Mouse (Mus musculus) heart, embryonic 14.5 days (tissue): Measurements from ENCODE around the gene Abi3. TPM values are rescaled to one million over a fixed set of nuclear protein-coding genes. Genes with fewer than 3 reads are reported as not detected.

Experiments used
- ATAC-seq: fragments of 200-750 bp; cut with Nextera tagmentation; 2 replicates; pipeline ENCODE4 v1.8.0; 2017; ENCODE audit warnings: low read depth, moderate TSS enrichment; ENCODE audit not compliant: insufficient number of reproducible peaks, insufficient read depth, low FRiP score
- H3K27ac ChIP-seq, 2 experiments: fragments of 200-500 bp in 1 of 2; fragments of 300-500 bp in 1 of 2; sonication (generic) in 1 of 2; replicated peaks in 1 of 2; 2 replicates each; pipeline ENCODE4 v1.5.1; 2012 to 2014; ENCODE audit warnings: low read depth in 2 of 2, low read length in 2 of 2, control low read depth in 1 of 2, mild to moderate bottlenecking in 1 of 2, mixed read lengths in 1 of 2; ENCODE audit not compliant: control insufficient read depth in 1 of 2, insufficient read depth in 1 of 2
- H3K27me3 ChIP-seq: fragments of 300-500 bp; sonication (generic); 2 replicates; pipeline ENCODE4 v1.6.1; 2014; ENCODE audit warnings: mild to moderate bottlenecking, low read length, control low read depth; ENCODE audit not compliant: control insufficient read depth, insufficient read depth
- H3K36me3 ChIP-seq: fragments of 300-500 bp; sonication (generic); 2 replicates; pipeline ENCODE4 v1.6.1; 2014; ENCODE audit warnings: mild to moderate bottlenecking, control low read depth, low read length, mixed read lengths; ENCODE audit not compliant: control insufficient read depth, insufficient read depth
- H3K4me1 ChIP-seq, 2 experiments: fragments of 200-500 bp in 1 of 2; fragments of 300-500 bp in 1 of 2; sonication (generic) in 1 of 2; 2 replicates each; pipeline ENCODE4 v1.6.1; 2012 to 2014; ENCODE audit warnings: low read length in 2 of 2, control low read depth in 1 of 2, mixed read lengths in 1 of 2; ENCODE audit not compliant: control insufficient read depth in 2 of 2, insufficient read depth in 2 of 2
- H3K4me2 ChIP-seq: fragments of 300-500 bp; sonication (generic); 2 replicates; pipeline ENCODE4 v1.6.1; 2014; ENCODE audit warnings: mild to moderate bottlenecking, low read length
- H3K4me3 ChIP-seq, 2 experiments: fragments of 200-500 bp in 1 of 2; fragments of 300-500 bp in 1 of 2; sonication (generic) in 1 of 2; 2 replicates each; pipeline ENCODE4 v1.5.1; 2012 to 2014; ENCODE audit warnings: low read length in 2 of 2, mild to moderate bottlenecking in 2 of 2, control low read depth in 1 of 2, low read depth in 1 of 2, moderate library complexity in 1 of 2; ENCODE audit not compliant: control insufficient read depth in 1 of 2, insufficient read depth in 1 of 2
- H3K9ac ChIP-seq: fragments of 300-500 bp; sonication (generic); 2 replicates; pipeline ENCODE4 v1.6.1; 2014; ENCODE audit warnings: mild to moderate bottlenecking, low read length
- H3K9me3 ChIP-seq: fragments of 300-500 bp; sonication (generic); 2 replicates; pipeline ENCODE4 v1.6.1; 2016; ENCODE audit warnings: low read length, control low read depth; ENCODE audit not compliant: control insufficient read depth
- whole genome bisulfite sequencing: fragments of 180-500 bp; shearing (Covaris S2); extraction: QIAGEN DNeasy Blood & Tissue Kit; methylation state at CpG from one replicate; pipeline ENCODE4 v1.1.7; 2014; 5-methylcytosine and 5-hydroxymethylcytosine counted together
- polyA plus RNA-seq: library from polyadenylated mRNA; unstranded; fragments of >200 nt; fragmentation: Nextera tagmentation; extraction: Ambion mirVana; gene quantifications from 2 replicates; pipeline ENCODE4 v1.2.1, GENCODE M21; 2014

The Abi3 gene
- polyA plus RNA-seq, 1 experiment from 2014 or later: 9.0 TPM

DNA sequence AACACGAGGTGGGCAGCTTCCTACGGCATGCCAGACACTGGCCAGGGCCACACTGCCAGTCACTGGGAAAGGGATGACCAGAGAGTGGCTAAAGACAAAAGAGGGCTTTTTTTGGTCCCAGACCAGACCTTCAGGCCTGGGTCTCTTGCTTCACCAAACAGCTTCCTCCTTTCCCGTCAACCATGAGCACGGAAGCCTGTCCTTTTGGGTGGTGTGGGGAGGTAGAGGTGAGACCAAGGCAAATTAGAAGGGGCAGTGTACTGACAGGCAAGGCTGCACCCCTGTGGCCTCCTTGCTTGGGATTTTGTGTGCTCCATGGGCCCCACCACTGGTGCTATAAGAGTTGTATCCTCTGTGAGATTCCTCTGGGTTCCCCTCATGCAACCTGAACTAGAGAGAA, 3.7 kb downstream of the Abi3 start:
- H3K4me3 ChIP-seq: no peak overlapping the region
- peak overlapping the region; percentile 52 for H3K4me2 ChIP-seq
- ATAC-seq: no peak
- peaks cover 41 to 53% of the 10 kb centered on the region in 2 experiments for H3K4me1 ChIP-seq
- H3K9ac ChIP-seq: peak overlapping the region; percentile 8; the same call in 1 of the 2 replicates
- no peaks in the 10 kb centered on the region for H3K9me3 ChIP-seq
- 82% methylated on average over 4 of the region's 4 CpGs for WGBS
- peaks cover 6% of the 10 kb centered on the region; the same call in 1 of the 2 replicates for H3K27me3 ChIP-seq
- H3K27ac ChIP-seq: no peak overlapping the region
- no peaks in the 10 kb centered on the region for H3K36me3 ChIP-seq

DNA sequence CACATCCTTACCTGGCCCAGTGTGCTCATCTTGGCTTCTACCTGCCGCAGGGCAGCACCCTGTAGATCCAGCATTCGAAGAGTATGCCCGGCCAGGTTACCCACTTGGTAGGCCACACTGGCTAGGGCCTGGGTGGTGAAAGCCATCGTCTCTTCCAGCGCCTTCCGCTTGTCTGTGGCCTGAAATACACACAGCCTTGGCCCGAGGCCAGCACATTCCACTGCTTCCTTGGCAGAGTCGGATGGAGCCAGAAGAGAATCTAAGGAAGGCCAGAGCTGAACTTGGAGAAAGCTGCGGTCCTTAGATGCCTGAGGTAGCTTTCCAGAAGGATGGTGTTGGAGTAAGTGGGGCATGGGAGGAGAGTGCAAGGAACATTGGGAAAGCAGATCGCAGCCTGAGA, 5.2 kb downstream of the Abi3 start, which contains the start of gene Gngt2:
Gene Gngt2, plus strand, starts transcription at position 158 of the 400 bp plus-strand sequence.
- no peak within 1 kb of the TSS for H3K4me3 ChIP-seq
- no peak within 1 kb of the TSS for H3K9ac ChIP-seq
- no peak for ATAC-seq
- H3K27ac ChIP-seq: peak within 1 kb of the TSS; percentile 18 to 63
- H3K36me3 ChIP-seq: peaks cover 6% of the 10 kb centered on the region; the same call in 1 of the 2 replicates
- peaks cover 20% of the 10 kb centered on the region for H3K27me3 ChIP-seq
- WGBS: 18% methylated on average over 10 of the region's 10 CpGs
- H3K4me1 ChIP-seq: peaks cover 37 to 51% of the 10 kb centered on the region in 2 experiments
- H3K9me3 ChIP-seq: no peaks in the 10 kb centered on the region
- peak within 1 kb of the TSS; percentile 31 for H3K4me2 ChIP-seq

DNA sequence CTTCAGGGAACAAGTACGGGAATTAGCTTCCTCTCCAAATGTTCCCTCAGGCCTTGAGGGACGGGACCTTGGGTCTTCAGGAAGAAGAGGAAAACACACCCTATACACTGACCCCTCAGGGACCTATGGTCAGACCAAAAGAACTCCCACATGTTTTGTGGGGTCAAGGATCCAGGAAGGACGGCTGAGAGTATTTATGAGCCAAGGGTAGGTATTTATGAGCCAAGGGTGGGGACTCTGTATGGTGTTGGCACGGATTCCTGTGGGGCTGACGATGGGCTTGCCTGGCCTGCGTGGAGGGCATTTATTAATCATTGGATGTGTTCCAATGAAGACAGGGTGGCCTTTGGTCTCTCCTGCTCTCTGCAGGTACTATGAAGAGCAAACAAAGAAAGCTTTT, 5.8 kb downstream of the Abi3 start:
- 51% methylated on average over 6 of the region's 6 CpGs for WGBS
- peak overlapping the region in 1 of 2 experiments; percentile 63; a peak in 1 of 4 replicates for H3K27ac ChIP-seq
- peaks cover 6% of the 10 kb centered on the region; the same call in 1 of the 2 replicates for H3K36me3 ChIP-seq
- no peak overlapping the region for H3K4me3 ChIP-seq
- H3K27me3 ChIP-seq: peaks cover 26% of the 10 kb centered on the region
- no peaks in the 10 kb centered on the region for H3K9me3 ChIP-seq
- no peak overlapping the region for H3K9ac ChIP-seq
- H3K4me2 ChIP-seq: peak overlapping the region; percentile 31; the same call in 1 of the 2 replicates
- ATAC-seq: no peak
- H3K4me1 ChIP-seq: peaks cover 37 to 50% of the 10 kb centered on the region in 2 experiments

DNA sequence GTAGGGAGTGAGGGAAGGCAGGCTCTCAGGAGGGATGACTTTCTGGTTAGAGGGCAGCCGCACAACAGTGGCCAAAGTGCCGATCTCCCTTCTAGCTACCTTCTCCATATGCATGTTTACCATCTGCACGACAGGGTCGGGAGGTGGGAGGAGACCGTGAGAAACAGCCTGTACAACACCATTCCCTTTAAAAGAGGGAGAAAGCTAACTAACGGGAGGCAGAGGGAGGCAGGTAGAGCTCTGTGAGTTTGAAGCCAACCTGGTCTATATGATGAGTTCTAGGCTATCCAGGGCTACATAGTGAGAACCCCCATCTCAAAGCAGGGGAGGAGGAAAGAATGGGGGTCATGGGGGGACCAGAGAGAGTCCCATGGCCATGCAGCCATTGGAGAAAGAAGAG, 6.4 kb downstream of the Abi3 start:
- Histone ChIP-seq H3K27me3 (peaks cover 32% of the 10 kb centered on the region), H3K36me3 (peaks cover 6% of the 10 kb centered on the region; the same call in 1 of the 2 replicates), H3K9ac (no peak overlapping the region), H3K27ac (peak overlapping the region in 1 of 2 experiments; percentile 55; a peak in 2 of 4 replicates), H3K4me2 (peak overlapping the region; percentile 31), H3K9me3 (no peaks in the 10 kb centered on the region), H3K4me3 (no peak overlapping the region), H3K4me1 (peaks cover 40 to 56% of the 10 kb centered on the region in 2 experiments)
- 22% methylated on average over 6 of the region's 6 CpGs for whole genome bisulfite sequencing
- no peak for ATAC-seq

DNA sequence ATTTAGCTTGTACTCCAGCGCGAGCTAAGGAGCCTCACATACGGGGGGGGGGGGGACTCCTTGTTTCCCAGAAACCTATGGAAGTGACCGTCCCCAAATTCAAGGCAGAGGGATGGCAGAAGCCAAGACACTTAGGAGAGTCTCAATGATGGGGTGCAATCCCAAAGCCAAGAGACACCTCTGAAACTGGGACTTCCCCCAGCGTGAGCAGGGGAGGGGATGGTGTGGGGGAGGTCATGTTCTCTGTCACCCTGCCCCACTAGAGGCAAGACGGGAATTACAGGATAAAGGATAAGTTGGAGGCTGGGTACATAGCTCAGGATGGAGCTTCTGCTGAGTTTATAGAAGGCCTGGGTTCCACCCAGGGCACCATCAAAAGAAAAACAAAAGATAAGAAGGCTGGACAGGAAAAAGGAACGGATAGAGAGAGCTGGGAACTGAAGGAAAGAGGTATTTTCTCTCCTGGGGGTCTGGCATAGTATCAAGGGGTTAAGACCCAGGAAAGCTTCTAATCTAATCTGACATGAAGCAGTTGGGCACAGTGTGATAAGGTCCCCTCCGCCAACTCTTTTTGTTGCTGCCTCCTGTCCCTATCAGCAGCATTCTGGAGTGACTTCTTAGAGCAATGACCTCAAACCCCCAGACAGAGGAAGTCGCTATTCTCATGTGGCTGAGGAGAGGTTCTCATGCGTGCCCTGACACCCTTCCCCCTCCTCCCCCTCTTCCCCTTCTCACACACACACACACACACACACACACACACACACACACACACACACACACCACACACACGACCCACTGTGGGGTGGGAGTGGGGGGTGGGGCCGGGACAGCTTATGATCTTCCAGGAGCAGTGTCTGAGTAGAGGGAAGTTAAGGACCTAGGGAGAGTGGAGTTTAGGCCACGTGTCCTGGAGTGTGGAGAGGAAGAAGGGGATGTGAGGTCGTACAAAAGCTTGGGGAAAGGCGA, 7.2 kb downstream of the Abi3 start:
- WGBS: 7% methylated on average over 15 of the region's 15 CpGs
- Histone ChIP-seq H3K27me3 (peaks cover 40% of the 10 kb centered on the region), H3K9me3 (no peaks in the 10 kb centered on the region), H3K9ac (no peak overlapping the region), H3K4me2 (peak overlapping the region; percentile 31; the same call in 1 of the 2 replicates), H3K36me3 (peaks cover 6% of the 10 kb centered on the region; the same call in 1 of the 2 replicates), H3K27ac (peak overlapping the region in 1 of 2 experiments; percentile 55; a peak in 2 of 4 replicates), H3K4me1 (peaks cover 40 to 64% of the 10 kb centered on the region in 2 experiments), H3K4me3 (no peak overlapping the region)
- ATAC-seq: peak; percentile 57

DNA sequence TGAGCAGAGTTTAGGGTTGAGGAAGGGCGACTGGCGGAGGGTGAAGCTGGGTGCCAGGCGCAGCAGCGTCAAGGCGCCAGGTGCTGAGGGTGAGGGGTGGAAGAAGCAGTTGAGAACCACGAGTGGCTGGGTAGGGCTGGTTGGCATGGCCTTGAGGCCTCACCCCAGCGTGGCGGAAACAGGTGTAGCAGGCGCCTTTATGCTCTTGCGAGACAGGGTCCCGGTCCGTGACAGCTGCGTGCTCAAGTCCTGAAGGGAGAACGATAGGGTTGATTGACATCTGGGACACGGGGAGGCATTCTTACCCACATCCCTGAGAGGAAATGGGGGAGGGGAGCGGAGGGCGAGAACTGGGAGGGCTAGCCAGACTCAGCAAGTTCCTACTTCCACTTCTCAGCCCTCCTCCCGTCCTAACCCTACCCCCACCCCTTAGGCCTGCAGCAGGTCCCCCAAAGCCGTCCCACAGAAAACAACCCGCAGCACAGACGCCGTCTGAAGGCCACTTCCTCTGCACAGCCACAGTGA, 8.1 kb downstream of the Abi3 start:
- 0 out of 2 replicates have a peak, but pooled peaks have one; percentile 49 for ATAC-seq
- Histone ChIP-seq H3K4me1 (peaks cover 40 to 66% of the 10 kb centered on the region in 2 experiments), H3K36me3 (peaks cover 6% of the 10 kb centered on the region; the same call in 1 of the 2 replicates), H3K27me3 (peaks cover 48% of the 10 kb centered on the region), H3K4me2 (peak overlapping the region; percentile 11), H3K9me3 (no peaks in the 10 kb centered on the region), H3K4me3 (no peak overlapping the region), H3K9ac (peak overlapping the region; percentile 1; the same call in 1 of the 2 replicates), H3K27ac (0 out of 4 replicates have a peak overlapping the region, but pooled peaks of 1 of the 2 experiments have one; percentile 33)
- 5% methylated on average over 22 of the region's 22 CpGs for WGBS

DNA sequence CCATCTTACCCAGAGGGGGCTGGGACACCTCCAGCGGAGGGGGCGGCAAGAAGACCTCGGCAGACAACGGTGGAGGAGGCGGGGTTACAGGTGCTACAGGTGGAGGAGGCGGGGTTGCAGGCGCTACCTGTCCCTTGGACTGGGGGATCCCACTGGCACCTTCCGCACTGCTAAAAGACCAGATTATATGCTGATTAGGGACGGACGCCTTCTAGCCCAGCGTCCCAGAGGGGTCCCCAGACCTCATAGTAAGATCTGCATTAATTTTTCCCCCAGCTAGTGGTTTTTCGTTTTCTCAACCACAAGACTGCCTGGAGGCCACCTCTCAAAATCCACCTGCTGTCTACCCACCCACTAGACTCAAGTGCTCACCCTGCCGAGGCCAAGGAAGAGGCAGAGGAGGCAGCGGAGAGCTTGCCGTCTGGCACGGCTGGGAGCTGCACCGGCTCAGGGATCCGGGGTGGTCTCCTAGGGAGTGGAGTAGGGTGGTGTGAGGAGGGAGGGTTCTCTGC, 8.6 kb downstream of the Abi3 start:
- H3K9me3 ChIP-seq: no peaks in the 10 kb centered on the region
- no peak overlapping the region for H3K27ac ChIP-seq
- no peak overlapping the region for H3K4me3 ChIP-seq
- peak overlapping the region; percentile 1; the same call in 1 of the 2 replicates for H3K9ac ChIP-seq
- WGBS: 15% methylated on average over 18 of the region's 18 CpGs
- H3K4me2 ChIP-seq: peak overlapping the region; percentile 11
- H3K4me1 ChIP-seq: peaks cover 40 to 66% of the 10 kb centered on the region in 2 experiments
- peaks cover 6% of the 10 kb centered on the region; the same call in 1 of the 2 replicates for H3K36me3 ChIP-seq
- peaks cover 53% of the 10 kb centered on the region for H3K27me3 ChIP-seq
- no peak for ATAC-seq
